Mouse (Mus musculus): ENCODE data around the gene Dmwd. TPM values are rescaled to one million over a fixed set of nuclear protein-coding genes. Genes with fewer than 3 reads are reported as not detected.

Gene Dmwd
- total RNA-seq, 2 experiments from 2014 or later = 22.1 to 25.5 TPM

DNA sequence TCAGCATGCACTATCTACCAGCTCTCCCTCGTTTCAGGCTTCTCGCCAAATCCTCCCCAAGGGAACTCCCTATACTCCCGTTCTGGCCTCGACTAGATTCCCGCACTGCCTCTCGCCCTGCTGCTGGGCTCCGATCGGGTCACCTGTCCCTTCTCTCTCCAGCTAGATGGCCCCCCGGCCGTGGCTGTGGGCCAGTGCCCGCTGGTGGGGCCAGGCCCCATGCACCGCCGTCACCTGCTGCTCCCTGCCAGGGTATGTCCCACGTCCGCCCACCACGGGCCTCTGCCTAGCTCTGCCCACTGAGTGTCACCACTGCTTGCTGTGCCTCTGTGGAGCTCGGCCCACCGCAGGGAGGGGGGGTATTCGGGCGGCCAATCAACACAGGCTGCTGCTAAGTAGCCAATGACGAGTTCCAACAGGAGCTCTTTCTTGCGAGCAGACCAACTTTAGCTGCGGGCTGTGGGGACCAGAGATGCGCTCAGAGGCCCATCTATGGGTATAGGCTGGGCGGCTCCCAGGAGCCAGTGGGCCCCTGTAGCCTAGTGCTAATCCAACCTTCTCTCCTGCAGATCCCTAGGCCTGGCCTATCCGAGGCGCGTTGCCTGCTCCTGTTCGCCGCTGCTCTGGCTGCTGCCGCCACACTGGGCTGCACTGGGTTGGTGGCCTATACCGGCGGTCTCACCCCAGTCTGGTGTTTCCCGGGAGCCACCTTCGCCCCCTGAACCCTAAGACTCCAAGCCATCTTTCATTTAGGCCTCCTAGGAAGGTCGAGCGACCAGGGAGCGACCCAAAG lies 16.6 kb downstream of the Dmwd start:
- intact Hi-C loops (cut with DNase I; ENCODE audit: low total_unique reads) = loop anchor here (2.0 kb wide), 1 partner anchor 24 kb away; no protein-coding TSS in a partner anchor
- DNase-seq = peak; percentile 64

DNA sequence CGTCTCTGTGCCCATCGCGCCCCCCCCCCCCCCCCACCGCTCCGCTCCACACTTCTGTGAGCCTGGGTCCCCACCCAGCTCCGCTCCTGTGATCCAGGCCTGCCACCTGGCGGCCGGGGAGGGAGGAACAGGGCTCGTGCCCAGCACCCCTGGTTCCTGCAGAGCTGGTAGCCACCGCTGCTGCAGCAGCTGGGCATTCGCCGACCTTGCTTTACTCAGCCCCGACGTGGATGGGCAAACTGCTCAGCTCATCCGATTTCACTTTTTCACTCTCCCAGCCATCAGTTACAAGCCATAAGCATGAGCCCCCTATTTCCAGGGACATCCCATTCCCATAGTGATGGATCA lies 17.1 kb downstream of the Dmwd start:
- peak; percentile 88 for DNase-seq
- intact Hi-C loops (cut with DNase I; ENCODE audit: low total_unique reads) = loop anchor here (2.0 kb wide), 1 partner anchor 24 kb away; no protein-coding TSS in a partner anchor

DNA sequence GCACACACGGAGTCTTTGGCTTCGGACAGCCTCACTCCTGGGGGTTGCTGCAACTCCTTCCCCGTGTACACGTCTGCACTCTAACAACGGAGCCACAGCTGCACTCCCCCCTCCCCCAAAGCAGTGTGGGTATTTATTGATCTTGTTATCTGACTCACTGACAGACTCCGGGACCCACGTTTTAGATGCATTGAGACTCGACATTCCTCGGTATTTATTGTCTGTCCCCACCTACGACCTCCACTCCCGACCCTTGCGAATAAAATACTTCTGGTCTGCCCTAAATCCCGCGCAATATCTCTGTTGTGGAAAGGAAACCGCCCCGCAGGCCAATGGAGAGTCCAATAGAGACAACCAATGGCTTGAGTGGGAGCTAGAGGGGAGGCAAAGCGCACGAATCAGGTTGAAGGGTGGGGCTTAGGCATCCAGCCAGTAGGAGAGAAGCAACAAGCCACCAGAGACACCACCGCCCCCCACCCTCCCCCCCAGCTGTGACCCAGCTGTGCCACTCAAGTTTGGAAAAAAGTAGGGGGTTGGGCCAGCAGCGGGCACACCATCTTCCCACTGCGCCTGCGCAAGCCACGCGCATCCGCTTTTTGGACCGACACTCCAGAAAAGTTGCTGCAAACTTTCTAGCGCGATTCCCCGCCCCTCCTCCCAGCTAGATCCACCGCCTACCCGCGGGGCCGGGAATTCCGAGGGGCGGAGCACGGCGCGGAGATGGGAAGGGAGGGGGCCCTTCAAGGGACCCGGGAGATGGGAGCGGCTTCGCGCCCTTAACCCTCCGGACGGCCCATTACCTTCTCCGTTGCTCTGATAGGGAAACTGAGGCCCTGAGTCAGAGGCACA lies 17.7 kb downstream of the Dmwd start:
- DNase-seq = peak; percentile 96
- intact Hi-C loops (cut with DNase I; ENCODE audit: low total_unique reads) = loop anchor here (2.0 kb wide), 1 partner anchor 25 kb away; no protein-coding TSS in a partner anchor

DNA sequence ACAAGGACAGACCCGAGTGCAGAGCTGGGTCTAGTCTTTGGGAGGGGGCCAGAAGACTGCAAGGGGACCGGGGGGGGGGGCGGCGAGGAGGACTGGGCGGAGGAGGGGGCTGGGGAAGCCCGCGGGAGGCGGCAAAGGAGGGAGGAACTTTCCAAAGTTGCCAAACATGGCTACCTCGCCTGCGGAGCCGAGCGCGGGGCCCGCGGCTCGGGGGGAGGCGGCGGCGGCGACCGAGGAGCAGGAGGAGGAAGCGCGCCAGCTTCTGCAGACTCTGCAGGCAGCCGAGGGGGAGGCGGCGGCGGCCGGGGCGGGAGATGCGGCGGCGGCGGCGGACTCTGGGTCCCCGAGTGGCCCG lies 18.4 kb downstream of the Dmwd start, which contains the start of gene Six5:
TSS of gene Six5 (plus strand) at position 124 of the 355 bp plus-strand sequence.
- intact Hi-C loops (cut with DNase I; ENCODE audit: low total_unique reads) = no loop called here
- DNase-seq = peak; percentile 69

DNA sequence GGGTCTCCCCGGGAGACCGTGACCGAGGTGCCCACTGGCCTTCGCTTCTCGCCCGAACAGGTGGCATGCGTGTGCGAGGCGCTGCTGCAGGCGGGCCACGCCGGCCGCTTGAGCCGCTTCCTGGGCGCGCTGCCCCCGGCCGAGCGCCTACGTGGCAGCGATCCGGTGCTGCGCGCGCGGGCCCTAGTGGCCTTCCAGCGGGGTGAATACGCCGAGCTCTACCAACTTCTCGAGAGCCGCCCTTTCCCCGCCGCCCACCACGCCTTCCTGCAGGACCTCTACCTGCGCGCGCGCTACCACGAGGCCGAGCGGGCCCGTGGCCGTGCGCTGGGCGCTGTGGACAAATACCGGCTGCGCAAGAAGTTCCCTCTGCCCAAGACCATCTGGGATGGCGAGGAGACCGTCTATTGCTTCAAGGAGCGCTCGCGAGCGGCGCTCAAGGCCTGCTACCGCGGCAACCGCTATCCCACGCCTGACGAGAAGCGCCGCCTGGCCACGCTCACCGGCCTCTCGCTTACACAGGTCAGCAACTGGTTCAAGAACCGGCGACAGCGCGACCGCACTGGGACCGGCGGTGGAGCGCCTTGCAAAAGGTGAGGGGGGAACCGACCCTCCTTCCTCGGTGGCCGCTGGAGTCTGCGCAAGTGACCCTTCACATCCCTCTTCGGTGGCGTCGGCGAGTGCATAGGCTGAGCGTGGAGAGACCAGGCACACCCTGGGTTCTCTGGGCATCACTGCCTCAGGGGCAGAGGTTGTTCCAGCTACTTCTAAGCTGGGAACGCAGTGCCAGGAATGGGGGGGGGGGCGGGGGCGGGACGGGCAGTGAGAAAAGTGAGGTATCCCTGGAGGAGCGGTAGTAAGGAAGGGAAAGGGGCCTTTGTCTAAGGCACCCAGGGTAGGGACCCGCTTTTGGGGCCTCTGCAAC lies 19.1 kb downstream of the Dmwd start:
- intact Hi-C loops (cut with DNase I; ENCODE audit: low total_unique reads) = no loop called here
- DNase-seq = peak; percentile 61

DNA sequence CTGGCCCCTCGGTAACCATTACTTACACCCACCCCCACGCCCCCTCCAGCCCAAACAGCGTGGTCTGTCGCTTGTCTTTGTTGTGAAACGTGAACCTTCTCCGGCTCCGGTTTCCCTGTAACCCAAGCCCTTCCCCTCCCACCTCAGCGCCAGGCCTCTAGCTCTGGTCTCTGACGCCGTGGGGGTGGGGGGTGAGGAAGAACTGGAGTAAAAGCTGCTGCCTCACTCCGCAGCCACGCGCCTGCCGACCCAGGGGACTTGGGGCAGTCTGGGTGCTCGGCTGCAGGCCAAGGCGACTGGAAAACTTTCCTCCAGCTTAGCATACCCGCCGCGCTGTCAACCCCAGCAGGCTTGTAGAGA lies 19.7 kb downstream of the Dmwd start:
- intact Hi-C loops (cut with DNase I; ENCODE audit: low total_unique reads) = no loop called here
- peak; percentile 75 for DNase-seq

DNA sequence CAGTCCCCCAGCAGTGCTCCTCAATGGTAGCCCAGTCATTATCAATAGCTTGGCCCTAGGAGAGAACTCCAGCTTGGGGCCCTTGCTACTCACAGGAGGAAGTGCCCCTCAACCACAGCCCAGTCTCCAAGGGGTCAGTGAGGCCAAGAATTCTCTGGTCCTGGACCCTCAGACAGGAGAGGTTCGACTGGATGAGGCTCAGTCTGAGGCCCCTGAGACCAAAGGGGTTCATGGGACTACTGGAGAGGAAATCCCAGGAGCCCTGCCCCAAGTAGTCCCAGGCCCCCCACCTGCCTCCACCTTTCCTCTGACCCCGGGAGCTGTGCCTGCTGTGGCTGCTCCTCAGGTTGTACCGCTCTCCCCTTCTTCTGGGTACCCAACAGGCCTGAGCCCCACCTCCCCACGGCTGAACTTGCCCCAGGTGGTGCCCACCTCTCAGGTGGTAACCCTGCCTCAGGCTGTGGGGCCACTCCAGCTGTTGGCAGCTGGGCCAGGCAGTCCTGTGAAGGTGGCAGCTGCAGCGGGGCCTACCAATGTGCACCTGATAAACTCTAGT lies 20.5 kb downstream of the Dmwd start:
- intact Hi-C loops (cut with DNase I; ENCODE audit: low total_unique reads) = no loop called here
- DNase-seq = no peak

DNA sequence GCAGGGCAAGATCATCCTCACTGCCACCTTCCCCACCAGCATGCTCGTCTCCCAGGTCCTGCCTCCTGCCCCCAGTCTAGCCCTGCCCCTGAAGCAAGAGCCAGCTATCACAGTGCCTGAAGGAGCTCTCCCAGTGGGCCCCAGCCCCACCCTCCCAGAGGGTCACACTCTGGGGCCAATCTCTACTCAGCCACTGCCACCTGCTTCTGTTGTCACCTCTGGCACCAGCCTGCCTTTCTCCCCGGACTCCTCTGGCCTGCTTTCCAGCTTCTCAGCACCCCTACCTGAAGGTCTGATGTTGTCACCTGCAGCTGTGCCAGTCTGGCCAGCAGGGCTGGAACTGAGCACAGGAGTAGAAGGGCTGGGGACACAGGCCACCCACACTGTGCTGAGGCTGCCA lies 21.2 kb downstream of the Dmwd start:
- intact Hi-C loops (cut with DNase I; ENCODE audit: low total_unique reads) = no loop called here
- DNase-seq = peak; percentile 6

DNA sequence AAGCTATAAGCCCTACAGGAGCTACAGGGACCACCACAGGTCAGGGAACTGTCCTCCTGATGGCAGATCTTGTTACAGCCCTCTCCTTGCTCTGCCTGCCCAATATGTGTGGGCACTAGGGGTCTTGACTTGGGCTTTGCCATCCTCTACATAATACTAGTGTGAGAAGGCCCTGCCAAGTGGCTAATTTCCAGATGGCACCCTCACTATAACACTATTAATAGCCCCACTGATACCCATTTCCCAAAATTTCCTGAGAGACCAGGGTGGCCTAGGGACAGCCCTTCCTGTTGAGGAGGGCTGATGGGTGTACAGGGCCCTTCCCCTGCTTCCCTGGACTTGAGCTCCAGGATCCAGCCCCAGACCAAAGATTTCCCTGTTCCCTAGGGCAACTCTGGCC lies 21.8 kb downstream of the Dmwd start:
- intact Hi-C loops (cut with DNase I; ENCODE audit: low total_unique reads) = no loop called here
- peak; percentile 11 for DNase-seq

DNA sequence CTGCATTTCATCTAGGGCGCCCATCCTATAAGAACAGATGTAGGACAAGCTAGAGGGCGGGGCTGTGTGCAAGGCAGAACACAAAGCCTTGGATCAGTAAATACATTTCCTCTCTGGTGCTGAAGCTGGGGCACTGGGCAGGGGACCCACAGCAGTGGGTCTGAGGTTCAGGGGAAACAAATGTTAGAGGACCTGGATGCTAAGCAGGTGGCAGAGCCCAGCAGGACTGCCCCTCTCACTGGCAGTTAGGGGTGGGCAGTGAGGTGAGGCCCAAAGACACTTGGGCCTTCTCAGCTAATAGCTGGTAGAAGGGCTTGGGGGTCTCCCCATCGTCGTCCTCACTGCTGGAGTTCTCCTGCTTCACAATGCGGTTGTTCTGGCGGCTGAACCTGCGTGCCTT lies 22.8 kb downstream of the Dmwd start:
- DNase-seq = no peak
- intact Hi-C loops (cut with DNase I; ENCODE audit: low total_unique reads) = no loop called here

DNA sequence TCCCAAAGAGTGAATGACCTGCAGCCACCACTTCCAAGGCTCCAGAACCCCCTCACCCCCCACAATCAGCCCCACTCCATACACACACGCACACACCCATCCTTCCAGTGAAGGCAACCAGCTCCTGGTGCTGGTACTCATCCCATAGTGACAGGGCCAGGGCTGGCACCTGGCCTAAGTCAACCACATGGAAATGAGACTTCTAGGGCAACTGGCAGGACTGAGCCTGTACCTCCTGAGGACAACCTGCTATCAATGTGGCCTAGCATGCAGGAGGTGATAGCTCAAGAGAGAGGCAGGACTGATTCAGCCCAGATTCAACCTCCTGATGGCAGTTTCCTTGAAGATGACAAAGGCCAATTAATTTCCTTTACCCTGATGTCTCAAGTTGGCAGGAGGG lies 24.3 kb downstream of the Dmwd start:
- intact Hi-C loops (cut with DNase I; ENCODE audit: low total_unique reads) = no loop called here

DNA sequence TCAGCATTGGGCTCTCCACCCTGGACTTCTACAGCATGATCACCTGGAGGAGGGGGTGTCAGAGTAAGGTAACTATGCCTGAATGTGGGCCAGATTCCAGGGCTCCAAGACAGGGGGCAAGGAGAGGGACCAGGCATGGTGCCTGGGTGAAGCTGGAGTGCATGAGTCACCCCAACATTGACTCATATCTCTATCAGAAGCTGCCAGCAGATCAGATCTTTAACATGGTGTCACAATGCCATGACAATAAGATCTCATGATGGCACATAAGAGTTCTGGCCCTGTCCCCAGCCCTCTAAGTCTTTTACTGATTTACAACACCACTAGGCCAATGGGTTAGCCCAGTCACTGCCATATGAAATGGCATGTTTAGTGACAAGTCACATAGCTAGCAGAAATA lies 27.7 kb downstream of the Dmwd start:
- intact Hi-C loops (cut with DNase I; ENCODE audit: low total_unique reads) = no loop called here
- no peak for DNase-seq

More for the DNA sequence above, 24.3 kb downstream of the Dmwd start:
- DNase-seq = no peak

DNA sequence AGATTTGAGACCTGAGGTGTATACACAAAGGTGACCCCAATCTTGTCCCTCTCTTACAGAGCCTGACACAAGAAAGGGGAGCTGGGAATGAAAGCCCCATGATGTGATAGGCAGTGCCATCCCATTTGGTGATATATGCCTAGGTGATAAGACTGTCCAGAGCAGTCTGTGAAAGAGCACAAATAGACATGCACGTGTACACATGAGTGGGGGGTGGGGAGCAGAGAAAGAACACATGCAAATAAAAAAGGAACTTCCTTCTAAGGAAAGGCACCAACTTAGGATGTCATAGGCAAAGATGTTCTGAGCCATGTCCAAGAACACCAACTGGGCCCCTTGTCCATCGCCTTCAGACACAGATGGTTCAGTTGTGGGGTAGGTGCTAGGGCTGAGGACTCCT lies 28.5 kb downstream of the Dmwd start:
- DNase-seq = no peak
- intact Hi-C loops (cut with DNase I; ENCODE audit: low total_unique reads) = no loop called here

DNA sequence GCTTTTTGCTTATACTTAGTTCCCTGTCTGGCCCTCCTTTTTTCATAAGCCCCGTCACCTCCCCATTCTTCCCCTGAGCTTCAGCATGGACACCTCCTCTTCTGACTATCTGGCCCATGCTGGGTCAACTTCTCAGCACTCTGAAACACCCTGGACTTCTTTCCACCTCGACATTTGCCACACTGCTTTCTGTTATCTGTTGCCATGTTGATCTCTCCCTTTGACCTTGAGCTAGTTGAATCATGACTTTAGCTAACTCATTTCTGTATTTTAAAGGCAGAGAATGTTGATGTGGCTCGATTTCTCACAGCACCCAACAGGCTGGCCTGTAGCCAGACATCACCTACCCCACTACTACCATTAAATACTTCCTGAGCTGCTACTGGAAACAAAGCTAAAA lies 31.4 kb downstream of the Dmwd start:
- intact Hi-C loops (cut with DNase I; ENCODE audit: low total_unique reads) = no loop called here
- DNase-seq = no peak

DNA sequence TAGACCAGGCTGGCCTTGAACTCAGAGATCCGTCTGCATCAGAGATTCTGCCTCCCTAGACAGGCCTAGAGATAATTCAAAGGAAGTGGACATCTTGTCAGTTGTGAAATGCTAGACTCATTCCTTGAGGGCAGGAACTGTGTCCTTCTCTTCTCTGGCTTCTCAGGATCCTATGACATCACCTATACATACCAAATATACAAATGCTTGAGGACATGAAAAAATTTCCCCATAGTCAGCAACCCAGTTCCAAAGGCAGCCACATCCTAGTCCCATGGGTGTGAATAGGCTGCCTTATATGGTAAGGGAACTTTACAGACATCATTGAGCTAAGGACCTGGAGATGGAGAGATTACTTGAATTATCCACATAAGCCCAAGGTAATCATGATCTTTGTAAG lies 33.5 kb downstream of the Dmwd start:
- DNase-seq = no peak
- intact Hi-C loops (cut with DNase I; ENCODE audit: low total_unique reads) = no loop called here

DNA sequence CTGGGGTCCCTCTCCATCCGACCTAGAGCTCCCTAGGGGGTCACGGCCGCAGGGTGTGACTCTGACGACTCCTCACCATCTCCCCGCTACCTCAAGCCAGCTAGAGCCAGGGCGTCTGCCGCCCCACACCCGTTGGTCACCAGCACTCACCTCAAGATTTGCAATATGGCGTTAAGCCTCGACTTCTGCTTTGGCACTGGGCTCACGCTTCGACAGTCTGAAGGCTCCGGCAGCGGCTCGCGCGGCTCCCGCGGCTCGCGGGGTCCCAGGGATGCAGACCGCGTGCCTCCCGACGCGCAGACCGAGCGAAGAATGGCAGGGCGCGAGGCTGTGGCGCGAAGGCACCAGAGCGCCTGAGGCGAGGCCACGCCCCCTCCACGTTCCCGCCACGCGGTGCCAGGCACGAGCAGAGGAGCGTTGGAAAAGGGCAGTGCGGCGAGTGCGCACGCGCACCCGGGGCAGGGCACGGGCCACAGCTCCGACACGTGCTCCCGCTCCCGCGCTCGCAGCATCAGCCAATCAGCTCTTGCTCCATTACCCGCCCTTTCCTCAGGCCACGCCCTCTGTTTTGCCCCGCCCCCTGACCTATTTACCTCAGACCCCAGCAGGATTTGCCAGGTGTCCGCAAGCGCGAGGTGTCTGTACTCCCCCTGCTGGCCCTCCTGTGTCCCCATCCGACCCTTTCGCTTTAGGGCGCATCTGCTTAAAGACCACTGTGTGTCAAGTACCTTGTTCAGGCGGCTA lies 42.2 kb downstream of the Dmwd start, which contains the start of gene Gm4969:
TSS of gene Gm4969 (minus strand) at position 341 of the 744 bp plus-strand sequence.
- intact Hi-C loops (cut with DNase I; ENCODE audit: low total_unique reads) = no loop called here
- DNase-seq = peak; percentile 53

DNA sequence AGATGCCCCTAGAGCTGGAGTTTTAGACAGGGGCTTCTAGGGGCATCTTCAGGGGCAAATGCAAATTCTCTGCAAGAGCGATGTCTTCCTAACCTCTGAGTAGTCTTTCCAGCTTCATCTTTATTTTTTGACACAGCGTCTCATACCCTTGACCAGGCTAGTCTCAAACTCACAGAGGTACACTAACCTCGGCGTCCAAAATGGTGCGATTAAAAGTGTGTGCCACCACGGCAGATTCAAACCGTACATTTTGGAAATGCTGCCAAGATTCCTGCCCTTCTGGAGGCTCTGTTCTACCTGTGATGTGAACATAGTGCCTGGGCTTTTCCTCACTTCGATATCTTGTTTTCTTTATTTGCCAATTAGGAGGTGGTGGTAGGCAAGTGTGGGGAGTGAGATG lies 43.1 kb downstream of the Dmwd start:
- no peak for DNase-seq
- intact Hi-C loops (cut with DNase I; ENCODE audit: low total_unique reads) = no loop called here

DNA sequence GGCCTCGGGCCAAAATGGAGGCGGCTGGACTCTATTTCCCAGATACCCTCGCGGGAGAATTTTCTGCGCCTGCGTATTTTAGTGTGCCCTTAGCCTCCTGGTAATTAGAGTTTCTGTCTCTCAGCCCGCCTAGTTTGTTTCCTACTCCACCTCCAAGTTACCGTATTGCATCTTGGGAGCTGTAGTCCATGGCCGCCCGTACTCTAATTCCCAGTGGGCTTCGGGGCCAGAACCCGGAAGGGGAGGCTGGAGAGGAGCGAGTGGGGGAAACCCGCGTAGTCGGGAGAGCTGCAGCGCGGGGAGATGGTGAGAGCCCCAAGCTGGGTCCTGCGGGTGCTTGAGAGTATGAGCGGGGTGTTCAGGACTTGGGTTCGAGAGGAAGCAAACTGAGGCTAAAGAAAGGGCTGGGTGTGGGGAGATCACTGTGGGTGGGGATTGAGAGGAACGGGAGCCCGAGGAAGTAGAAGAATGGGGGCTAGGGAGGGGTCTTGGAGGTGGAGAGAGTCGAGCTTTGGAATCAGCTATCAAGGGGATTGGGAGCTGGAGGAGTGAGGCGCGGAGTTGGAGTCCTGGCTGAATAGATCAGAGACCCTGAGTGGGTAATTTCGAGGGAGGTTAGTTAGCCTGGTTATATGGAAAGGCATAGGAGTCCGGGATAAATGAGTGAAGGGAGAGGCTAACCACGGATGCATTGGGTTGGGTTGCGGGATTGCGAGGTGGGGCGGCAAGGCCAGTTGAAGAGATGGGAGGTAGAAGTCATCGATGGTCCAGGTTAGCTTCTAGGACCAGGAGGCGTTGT lies 43.8 kb downstream of the Dmwd start, which contains the start of gene Fbxo46:
TSS of gene Fbxo46 (plus strand) at position 229 of the 799 bp plus-strand sequence.
- intact Hi-C loops (cut with DNase I; ENCODE audit: low total_unique reads) = no loop called here
- peak; percentile 91 for DNase-seq
